Mouse (Mus musculus) lung, embryonic 14.5 days (tissue): ENCODE results near the gene Ebpl. TPM values are rescaled to one million over a fixed set of nuclear protein-coding genes. Genes with fewer than 3 reads are reported as not detected.

Experiments
- ATAC-seq: fragments of 200-750 bp; cut with Nextera tagmentation; 2 replicates; pipeline ENCODE4 v1.8.0; 2017; ENCODE audit warnings: mild to moderate bottlenecking, moderate TSS enrichment, moderate library complexity; ENCODE audit not compliant: insufficient read depth
- DNase-seq: peaks from one replicate; pipeline ENCODE4 v3.0.0-alpha.2; 2015
- H3K27ac ChIP-seq: fragments of 300-500 bp; sonication (generic); 2 replicates; pipeline ENCODE4 v1.5.1; 2014; ENCODE audit warnings: low read depth, mild to moderate bottlenecking, moderate library complexity
- H3K27me3 ChIP-seq: fragments of 300-500 bp; sonication (generic); 2 replicates; pipeline ENCODE4 v1.6.1; 2014; ENCODE audit warnings: low read length, control low read depth; ENCODE audit not compliant: insufficient read depth
- H3K36me3 ChIP-seq: fragments of 300-500 bp; sonication (generic); 2 replicates; pipeline ENCODE4 v1.6.1; 2014; ENCODE audit warnings: control low read depth; ENCODE audit not compliant: insufficient read depth
- H3K4me1 ChIP-seq: fragments of 300-500 bp; sonication (generic); 2 replicates; pipeline ENCODE4 v1.6.1; 2014; ENCODE audit warnings: antibody characterized with exemption, control low read depth; ENCODE audit not compliant: insufficient read depth
- H3K4me2 ChIP-seq: fragments of 300-500 bp; sonication (generic); 2 replicates; pipeline ENCODE4 v1.6.1; 2014; ENCODE audit warnings: mild to moderate bottlenecking
- H3K4me3 ChIP-seq: fragments of 300-500 bp; sonication (generic); 2 replicates; pipeline ENCODE4 v1.5.1; 2014; ENCODE audit warnings: low read depth, low read length
- H3K9ac ChIP-seq: fragments of 300-500 bp; sonication (generic); 2 replicates; pipeline ENCODE4 v1.6.1; 2014
- H3K9me3 ChIP-seq: fragments of 300-500 bp; sonication (generic); 2 replicates; pipeline ENCODE4 v1.6.1; 2016; ENCODE audit warnings: low read depth, low read length, control low read depth
- CTCF ChIP-seq: IDR thresholded peaks from 2 replicates; pipeline ENCODE4 v1.5.1; 2016; ENCODE audit warnings: antibody characterized with exemption, low read depth
- WGBS: fragments of 180-500 bp; shearing (Covaris S2); extraction: QIAGEN DNeasy Blood & Tissue Kit; methylation state at CpG from one replicate; pipeline ENCODE4 v1.1.7; 2014; 5-methylcytosine and 5-hydroxymethylcytosine counted together
- polyA plus RNA-seq: library from polyadenylated mRNA; unstranded; fragments of >200 nt; fragmentation: Nextera tagmentation; extraction: Ambion mirVana; gene quantifications from 2 replicates; pipeline ENCODE4 v1.2.1, GENCODE M21; 2014

The Ebpl gene
- polyA plus RNA-seq, 1 experiment from 2014 or later = 9.4 TPM

DNA sequence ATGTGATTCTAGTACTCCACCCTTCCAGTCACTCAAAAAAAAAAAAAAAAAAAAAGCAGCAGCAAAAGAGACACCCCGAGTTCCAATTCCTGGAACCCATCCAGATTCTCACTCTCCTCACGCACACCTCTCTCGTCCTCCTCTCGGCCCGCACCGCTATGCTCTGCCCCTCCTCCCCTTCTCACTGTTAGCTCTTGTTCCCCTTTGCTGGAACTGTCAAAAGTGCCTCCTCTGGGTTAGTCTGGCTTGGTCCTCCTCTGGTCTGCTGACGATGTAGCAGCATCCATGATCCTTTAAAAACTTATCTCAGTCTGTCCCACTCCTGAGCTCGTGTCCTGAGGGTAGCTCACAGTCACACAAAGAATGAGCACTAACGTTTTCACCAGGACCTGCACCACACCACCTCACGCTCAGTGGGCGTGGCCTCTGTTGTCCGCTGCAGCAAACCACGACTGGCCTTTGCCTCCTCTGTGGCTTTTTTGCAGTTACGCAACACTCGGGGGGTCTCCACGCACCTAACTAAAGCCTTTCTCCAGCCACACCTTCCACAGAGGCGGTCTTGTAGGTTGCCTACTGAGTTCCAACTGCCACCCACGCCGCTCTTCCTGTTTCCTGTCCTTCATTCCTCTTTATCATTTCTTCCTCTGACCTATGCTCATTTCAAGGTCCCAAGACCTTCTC, 71.5 kb downstream of the Ebpl start:
- 49% methylated on average over 19 of the region's 19 CpGs for WGBS
- H3K4me2 ChIP-seq = no peak overlapping the region
- no peaks in the 10 kb centered on the region for H3K4me1 ChIP-seq
- H3K27ac ChIP-seq = no peak overlapping the region
- no peak for DNase-seq
- H3K9me3 ChIP-seq = no peaks in the 10 kb centered on the region
- no peak for ATAC-seq
- no peak overlapping the region for H3K9ac ChIP-seq
- H3K4me3 ChIP-seq = no peak overlapping the region
- TF ChIP-seq CTCF = no peak
- no peaks in the 10 kb centered on the region for H3K36me3 ChIP-seq
- H3K27me3 ChIP-seq = no peaks in the 10 kb centered on the region

Other genes starting within 250 kb of the Ebpl start
- gene Sacs, start 222.0 kb downstream of the Ebpl start, polyA plus RNA-seq = 3.6 and 3.8 TPM in 2 replicates
- 0.45 and 1.2 TPM in 2 replicates for gene Sgcg, start 101.9 kb downstream of the Ebpl start, polyA plus RNA-seq
- 0.43 and 0.78 TPM in 2 replicates for gene Arl11, start 50.7 kb downstream of the Ebpl start, polyA plus RNA-seq
- gene Kpna3, start 79.4 kb upstream of the Ebpl start, polyA plus RNA-seq = 59.0 and 62.3 TPM in 2 replicates
- 21.9 and 22.5 TPM in 2 replicates for gene Spryd7, start 196.4 kb upstream of the Ebpl start, polyA plus RNA-seq
- 15.1 and 18.9 TPM in 2 replicates for gene Trim13, start 237.8 kb upstream of the Ebpl start, polyA plus RNA-seq
- 0.74 and 0.93 TPM in 2 replicates for gene Kcnrg, start 247.0 kb upstream of the Ebpl start, polyA plus RNA-seq